Mouse (Mus musculus) C2C12 (cell line): ENCODE data around the gene Apobec3.

ENCODE experiments used
- CEBPB ChIP-seq: IDR thresholded peaks from one replicate; pipeline ENCODE4 v1.6.1; 2011; ENCODE audit warnings: low read depth, mild to moderate bottlenecking, control low read depth, moderate library complexity
- CTCF ChIP-seq: IDR thresholded peaks from one replicate; pipeline ENCODE4 v1.5.1; 2011; ENCODE audit not compliant: control insufficient read depth, insufficient read depth, insufficient read length
- FOSL1 ChIP-seq: IDR thresholded peaks from one replicate; pipeline ENCODE4 v1.8.0; 2011; ENCODE audit warnings: mild to moderate bottlenecking, low read length; ENCODE audit not compliant: poor library complexity, insufficient read depth, severe bottlenecking
- MAX ChIP-seq: IDR thresholded peaks from one replicate; pipeline ENCODE4 v1.6.1; 2011; ENCODE audit warnings: mild to moderate bottlenecking, control low read depth
- MYOG ChIP-seq: IDR thresholded peaks from one replicate; pipeline ENCODE4 v1.6.1; 2011; ENCODE audit not compliant: control insufficient read depth, insufficient read length; ENCODE audit errors: extremely low read depth
- USF1 ChIP-seq: IDR thresholded peaks from one replicate; pipeline ENCODE4 v1.6.1; 2011; ENCODE audit warnings: low read depth, mild to moderate bottlenecking, control low read depth, moderate library complexity

GRCm38 (mm10) chr15:79850143-79850542, 41.3 kb upstream of the Apobec3 start:
- no peak for TF ChIP-seq CTCF
- TF ChIP-seq FOSL1: no peak
- TF ChIP-seq MYOG: no peak
- TF ChIP-seq CEBPB: no peak
- TF ChIP-seq USF1: no peak
- TF ChIP-seq MAX: no peak
